Mouse (Mus musculus) lung, postnatal 0 days (tissue): ENCODE data around the gene Tmem41b. TPM values are rescaled to one million over a fixed set of nuclear protein-coding genes. Genes with fewer than 3 reads are reported as not detected.
"Not testable (repeated sequence)": the region's sequence is repeated elsewhere in the genome, so short reads cannot be mapped to it uniquely, and the experiment has no call there.

Experiments
- ATAC-seq: fragments of 200-750 bp; cut with Nextera tagmentation; 2 replicates; pipeline ENCODE4 v1.8.0; 2017; ENCODE audit warnings: moderate library complexity
- DNase-seq: peaks from one replicate; pipeline ENCODE4 v3.0.0-alpha.2; 2016; ENCODE audit warnings: low spot score
- H3K27ac ChIP-seq: fragments of 300-500 bp; sonication (generic); 2 replicates; pipeline ENCODE4 v1.5.1; 2014; ENCODE audit warnings: antibody characterized with exemption, mild to moderate bottlenecking, low read length, mixed read lengths
- H3K27me3 ChIP-seq: fragments of 300-500 bp; sonication (generic); replicated peaks from 2 replicates; pipeline ENCODE4 v1.6.1; 2014; ENCODE audit warnings: low read length, mixed read lengths; ENCODE audit not compliant: insufficient read depth
- H3K36me3 ChIP-seq: fragments of 300-500 bp; sonication (generic); 2 replicates; pipeline ENCODE4 v1.6.1; 2014; ENCODE audit warnings: low read length, mixed read lengths; ENCODE audit not compliant: insufficient read depth
- H3K4me1 ChIP-seq: fragments of 300-500 bp; sonication (generic); 2 replicates; pipeline ENCODE4 v1.6.1; 2014; ENCODE audit warnings: antibody characterized with exemption, low read depth, low read length, mixed read lengths; ENCODE audit not compliant: insufficient read depth
- H3K4me2 ChIP-seq: fragments of 300-500 bp; sonication (generic); replicated peaks from 2 replicates; pipeline ENCODE4 v1.6.1; 2014; ENCODE audit warnings: low read depth, mild to moderate bottlenecking, low read length, moderate library complexity, mixed read lengths
- H3K4me3 ChIP-seq: fragments of 300-500 bp; sonication (generic); 2 replicates; pipeline ENCODE4 v1.5.1; 2014; ENCODE audit warnings: low read depth, low read length
- H3K9ac ChIP-seq: fragments of 300-500 bp; sonication (generic); replicated peaks from 2 replicates; pipeline ENCODE4 v1.6.1; 2014; ENCODE audit warnings: low read depth, mild to moderate bottlenecking
- H3K9me3 ChIP-seq: fragments of 300-500 bp; sonication (generic); 2 replicates; pipeline ENCODE4 v1.6.1; 2016; ENCODE audit warnings: low read length, mixed read lengths
- CTCF ChIP-seq: IDR thresholded peaks from 2 replicates; pipeline ENCODE4 v1.5.1; 2016; ENCODE audit warnings: antibody characterized with exemption, mild to moderate bottlenecking
- EP300 ChIP-seq: IDR thresholded peaks from 2 replicates; pipeline ENCODE4 v1.6.1; 2016; ENCODE audit warnings: antibody characterized with exemption, mild to moderate bottlenecking, control low read depth
- WGBS: fragments of 180-500 bp; shearing (Covaris S2); extraction: QIAGEN DNeasy Blood & Tissue Kit; methylation state at CpG from one replicate; pipeline ENCODE4 v1.1.7; 2014; 5-methylcytosine and 5-hydroxymethylcytosine counted together
- polyA plus RNA-seq: library from polyadenylated mRNA; unstranded; fragments of >200 nt; fragmentation: Nextera tagmentation; extraction: Ambion mirVana; gene quantifications from 2 replicates; pipeline ENCODE4 v1.2.1, GENCODE M21; 2015

Gene Tmem41b
- 71.9 and 75.3 TPM in 2 replicates for polyA plus RNA-seq

GRCm38 (mm10) chr7:109986775-109987174 is at the start of gene Tmem41b:
Gene Tmem41b, minus strand, starts transcription at chr7:109986929.
- TF ChIP-seq CTCF = peak; percentile 55
- H3K9me3 ChIP-seq, H3K36me3 ChIP-seq, H3K4me1 ChIP-seq, H3K27me3 ChIP-seq, ATAC-seq: not testable (repeated sequence)
- 35% methylated on average over 6 of the region's 6 CpGs for WGBS
- peak within 1 kb of the TSS; percentile 86 for H3K27ac ChIP-seq
- H3K4me2 ChIP-seq = peak within 1 kb of the TSS; percentile 61
- peak within 1 kb of the TSS; percentile 43 for H3K9ac ChIP-seq
- DNase-seq = peak; percentile 28
- peak within 1 kb of the TSS; percentile 44 for H3K4me3 ChIP-seq

DNA sequence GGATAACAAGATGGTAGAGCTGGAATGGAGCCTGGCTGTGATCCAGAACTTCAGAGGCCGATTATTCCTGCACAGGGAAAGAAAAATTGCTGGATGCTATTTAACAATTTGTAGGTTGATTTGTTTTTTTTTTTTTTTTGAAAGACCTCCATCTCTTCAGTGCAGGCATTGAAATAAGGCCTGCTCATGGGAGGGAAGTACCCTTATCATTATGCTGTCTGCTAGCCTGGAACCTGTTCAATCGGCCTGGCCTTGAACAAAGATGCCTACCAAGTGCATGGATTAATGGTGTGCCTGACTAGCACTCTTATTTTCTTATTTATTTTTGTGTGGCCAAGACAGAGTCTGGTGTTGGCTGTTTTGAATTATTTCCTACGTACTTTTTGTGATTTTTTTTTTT is 43.6 kb upstream of the Tmem41b start:
- ATAC-seq = no peak
- 67% methylated on average over 3 of the region's 3 CpGs for WGBS
- no peak overlapping the region for H3K4me3 ChIP-seq
- H3K27me3 ChIP-seq = no peaks in the 10 kb centered on the region
- H3K9ac ChIP-seq = no peak overlapping the region
- no peaks in the 10 kb centered on the region for H3K9me3 ChIP-seq
- TF ChIP-seq CTCF (no peak), EP300 (no peak)
- no peaks in the 10 kb centered on the region for H3K4me1 ChIP-seq
- peaks cover 9% of the 10 kb centered on the region; the same call in 1 of the 2 replicates for H3K36me3 ChIP-seq
- no peak overlapping the region for H3K4me2 ChIP-seq
- DNase-seq = no peak
- H3K27ac ChIP-seq = no peak overlapping the region

GRCm38 (mm10) chr7:110028826-110029225 is 42.1 kb upstream of the Tmem41b start:
- TF ChIP-seq CTCF (no peak), EP300 (no peak)
- 56% methylated on average over 1 of the region's 1 CpGs for WGBS
- H3K4me1 ChIP-seq = no peaks in the 10 kb centered on the region
- no peaks in the 10 kb centered on the region for H3K27me3 ChIP-seq
- ATAC-seq (no peak), DNase-seq (no peak)
- H3K27ac ChIP-seq = no peak overlapping the region
- H3K9ac ChIP-seq = no peak overlapping the region
- no peak overlapping the region for H3K4me3 ChIP-seq
- no peaks in the 10 kb centered on the region for H3K9me3 ChIP-seq
- H3K4me2 ChIP-seq = no peak overlapping the region
- peaks cover 9% of the 10 kb centered on the region; the same call in 1 of the 2 replicates for H3K36me3 ChIP-seq

- Histone ChIP-seq H3K4me2 (no peak overlapping the region), H3K9me3 (no peaks in the 10 kb centered on the region), H3K4me3 (no peak overlapping the region), H3K9ac (no peak overlapping the region), H3K27ac (no peak overlapping the region), H3K4me1 (no peaks in the 10 kb centered on the region), H3K27me3 (no peaks in the 10 kb centered on the region), H3K36me3 (0 out of 2 replicates have a peak, but pooled peaks cover 2% of the 10 kb centered on the region)
- DNase-seq (no peak), ATAC-seq (no peak)
- WGBS = 77% methylated on average over 2 of the region's 2 CpGs
- TF ChIP-seq CTCF (no peak), EP300 (no peak)
Observed at GRCm38 (mm10) chr7:110026594-110026993, 39.9 kb upstream of the Tmem41b start.

DNA sequence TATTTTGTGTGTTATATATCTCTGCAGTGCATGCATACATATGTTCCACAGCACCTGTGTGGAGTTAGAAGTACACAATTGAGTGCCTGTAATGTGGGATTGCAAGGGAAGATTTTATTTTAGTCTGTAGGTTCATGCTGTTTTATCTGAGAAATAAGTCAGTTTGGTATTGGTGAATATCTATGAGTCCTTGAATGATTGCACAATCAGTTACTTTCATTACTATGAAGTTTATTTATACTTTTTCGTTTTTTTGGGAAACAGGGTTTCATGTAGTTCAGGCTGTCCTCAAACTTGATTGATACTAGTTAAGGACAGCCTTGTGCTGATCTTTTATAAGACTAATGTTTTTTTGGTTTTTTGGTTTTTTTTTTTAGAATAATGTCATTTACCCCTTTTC is 36.8 kb upstream of the Tmem41b start:
- Histone ChIP-seq H3K27ac (no peak overlapping the region), H3K9ac (no peak overlapping the region), H3K36me3 (no peaks in the 10 kb centered on the region), H3K4me1 (peaks cover 3% of the 10 kb centered on the region; the same call in 1 of the 2 replicates), H3K4me2 (no peak overlapping the region), H3K27me3 (no peaks in the 10 kb centered on the region), H3K4me3 (no peak overlapping the region), H3K9me3 (no peaks in the 10 kb centered on the region)
- TF ChIP-seq EP300 = no peak
- no peak for TF ChIP-seq CTCF
- no peak for ATAC-seq
- WGBS = 68% methylated on average over 1 of the region's 1 CpGs
- DNase-seq = no peak

DNA sequence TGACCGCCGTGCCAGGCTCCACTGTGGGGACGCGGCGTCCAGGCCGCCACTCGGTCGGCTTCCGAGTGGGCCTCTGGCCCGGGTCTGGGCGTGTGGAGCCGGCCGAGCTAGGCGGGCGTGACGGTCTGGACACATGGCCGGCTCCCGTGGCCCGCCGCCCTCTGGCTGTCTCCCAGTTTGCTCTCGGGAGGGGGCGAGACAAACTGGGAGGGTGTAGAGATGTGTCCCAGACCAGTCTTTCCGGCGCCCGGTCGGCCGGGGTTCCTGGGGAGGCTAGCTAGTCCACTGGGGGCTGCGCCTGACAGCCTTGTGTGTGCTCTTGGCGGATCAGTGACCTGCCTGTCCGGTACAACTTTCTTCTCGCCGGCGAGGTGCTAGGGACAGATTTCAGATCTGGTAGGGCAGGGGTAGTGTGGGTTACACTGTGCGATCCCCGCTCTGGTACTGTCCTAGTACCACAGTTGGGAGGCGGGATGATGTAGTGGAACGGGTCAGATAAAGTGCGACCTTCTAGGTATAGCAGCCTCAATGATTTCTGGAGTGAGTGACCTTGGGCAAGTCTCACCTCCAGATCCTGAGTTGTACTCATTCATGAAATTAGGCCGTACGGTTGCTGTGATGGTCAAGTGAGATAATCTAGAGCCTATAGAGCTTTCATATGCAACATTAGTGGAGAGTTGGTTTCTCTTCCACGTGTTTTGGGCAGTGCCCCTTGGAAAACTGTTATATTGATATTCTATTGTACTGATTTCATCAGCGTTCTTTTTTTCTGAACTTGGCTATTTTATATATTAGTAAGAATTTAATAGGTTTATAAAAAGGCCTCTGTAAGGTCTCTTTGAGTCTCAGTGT is 32.1 kb upstream of the Tmem41b start:
- no peak for TF ChIP-seq EP300
- TF ChIP-seq CTCF = peak; percentile 10; the same call in 1 of the 2 replicates
- H3K36me3 ChIP-seq = no peaks in the 10 kb centered on the region
- peak overlapping the region; percentile 80 for H3K4me2 ChIP-seq
- peaks cover 3% of the 10 kb centered on the region; the same call in 1 of the 2 replicates for H3K4me1 ChIP-seq
- DNase-seq (peak; percentile 76), ATAC-seq (peak; percentile 85)
- no peaks in the 10 kb centered on the region for H3K27me3 ChIP-seq
- peak overlapping the region; percentile 83 for H3K9ac ChIP-seq
- peak overlapping the region; percentile 96 for H3K27ac ChIP-seq
- WGBS = under 1% methylated on average over 35 of the region's 42 CpGs
- H3K4me3 ChIP-seq = peak overlapping the region; percentile 87
- H3K9me3 ChIP-seq = no peaks in the 10 kb centered on the region
